Mouse (Mus musculus) regulatory T cell (primary cell): Measurements from ENCODE around the gene Dhx30.
"Not testable (repeated sequence)": the region's sequence is repeated elsewhere in the genome, so short reads cannot be mapped to it uniquely, and the experiment has no call there.

Experiments
- in situ Hi-C: fragments of 300-600 bp; cut with MboI, MseI; formaldehyde crosslinking; loops from one replicate; pipeline ENCODE4 v1.15.1; 2025; ENCODE audit warnings: high pct_unique_total_duplicates

The Dhx30 gene

GRCm38 (mm10) chr9:110117779-110118139 lies at the start of gene Dhx30:
Dhx30 (minus strand) TSS chr9:110117830.
- in situ Hi-C loops, result no loop called here

DNA sequence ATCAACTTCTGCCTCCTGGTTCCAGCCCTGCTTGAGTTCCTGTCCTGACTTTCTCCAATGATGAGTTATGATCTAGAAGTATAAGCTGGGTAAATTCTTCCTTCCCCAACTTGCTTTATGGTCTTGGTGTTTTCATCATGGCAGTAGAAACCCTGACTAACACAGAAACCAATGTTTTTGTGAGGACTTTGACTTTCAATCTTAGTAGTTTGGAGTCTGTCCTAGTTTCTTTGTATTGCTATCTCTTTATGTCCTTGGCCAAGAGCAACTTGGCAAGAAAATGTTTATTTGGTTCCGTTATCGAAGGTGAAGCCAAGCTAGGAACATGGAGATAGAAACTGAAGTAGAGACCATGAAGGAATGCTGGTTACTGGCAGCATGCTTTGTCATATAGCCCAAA lies 45.4 kb upstream of the Dhx30 start:
- in situ Hi-C loops, result loop anchor here (10.0 to 25.0 kb wide), 2 partner anchors 132 to 1626 kb away; no protein-coding TSS in a partner anchor

DNA sequence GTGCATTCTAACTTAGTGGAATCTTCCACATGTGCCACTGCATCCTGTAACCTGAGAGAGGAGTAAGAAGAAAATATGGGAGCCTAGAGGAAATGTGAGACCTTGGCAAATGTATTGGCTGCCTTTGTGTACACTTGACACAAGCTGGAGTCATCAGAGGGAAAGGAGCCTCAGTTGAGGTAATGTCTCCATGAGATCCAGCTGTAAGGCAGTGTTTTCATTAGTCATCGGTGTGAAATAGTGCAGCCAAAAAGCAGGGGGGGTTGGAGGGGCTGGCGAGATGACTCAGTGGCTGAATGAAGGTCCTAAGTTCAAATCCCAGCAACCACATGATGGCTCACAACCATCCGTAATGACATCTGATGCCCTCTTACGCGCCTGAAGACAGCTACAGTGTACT lies 44.8 kb upstream of the Dhx30 start:
- in situ Hi-C loops, result loop anchor here (10.0 to 25.0 kb wide), 2 partner anchors 132 to 1625 kb away; no protein-coding TSS in a partner anchor

- in situ Hi-C loops, result loop anchor here (10.0 to 25.0 kb wide), 2 partner anchors 134 to 1623 kb away; no protein-coding TSS in a partner anchor
These were observed 42.9 kb upstream of the Dhx30 start for GRCm38 (mm10) chr9:110160486-110160885.

- in situ Hi-C loops, result loop anchor here (25.0 kb wide), 1 partner anchor 1622 kb away; no protein-coding TSS in a partner anchor
These were observed 41.4 kb upstream of the Dhx30 start for GRCm38 (mm10) chr9:110159036-110159435.

DNA sequence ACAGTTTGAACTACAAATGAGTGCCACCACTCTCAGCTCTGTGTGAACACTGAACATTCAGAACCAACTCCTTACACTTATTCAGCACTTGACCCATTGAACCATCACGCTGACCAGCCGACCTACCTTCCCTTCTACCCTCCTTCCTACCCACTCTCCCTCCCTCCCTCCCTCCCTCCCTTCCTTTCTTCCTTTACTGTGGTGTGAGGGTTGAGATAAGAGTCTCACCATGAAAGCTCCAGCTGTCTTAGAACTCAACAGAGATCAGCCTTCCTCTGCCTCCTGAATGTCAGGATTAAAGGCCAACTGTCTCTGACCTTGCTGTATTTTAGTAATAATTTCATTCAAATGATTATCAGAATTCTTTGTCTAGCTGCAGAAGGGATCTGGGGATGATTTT lies 31.0 kb upstream of the Dhx30 start:
- in situ Hi-C loops, result no loop called here

- in situ Hi-C loops, result no loop called here
These were observed 24.5 kb upstream of the Dhx30 start for GRCm38 (mm10) chr9:110142097-110142496.

- in situ Hi-C loops, result no loop called here
These were observed 21.5 kb upstream of the Dhx30 start for GRCm38 (mm10) chr9:110139119-110139518.

DNA sequence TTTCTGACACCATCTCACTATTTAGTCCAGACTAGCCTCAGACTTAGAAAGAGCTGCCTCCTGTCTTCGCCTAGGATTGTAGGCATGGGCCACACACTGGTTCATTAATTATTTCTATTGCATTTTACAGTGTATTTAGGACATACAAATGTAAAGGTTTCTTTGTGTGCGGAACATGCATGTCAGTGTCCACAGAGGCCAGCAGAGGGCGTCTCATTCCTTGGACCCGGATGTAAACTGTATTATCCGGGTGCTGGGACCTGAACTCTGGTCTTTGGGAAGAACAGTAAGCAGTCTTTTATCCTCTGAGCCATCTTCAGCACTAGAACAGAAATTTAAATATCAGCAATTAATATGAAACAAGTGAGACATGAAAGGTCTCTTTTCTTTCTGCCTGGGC lies 16.5 kb upstream of the Dhx30 start:
- in situ Hi-C loops, result no loop called here

GRCm38 (mm10) chr9:110132921-110133320 lies 15.3 kb upstream of the Dhx30 start:
- in situ Hi-C loops, result no loop called here

DNA sequence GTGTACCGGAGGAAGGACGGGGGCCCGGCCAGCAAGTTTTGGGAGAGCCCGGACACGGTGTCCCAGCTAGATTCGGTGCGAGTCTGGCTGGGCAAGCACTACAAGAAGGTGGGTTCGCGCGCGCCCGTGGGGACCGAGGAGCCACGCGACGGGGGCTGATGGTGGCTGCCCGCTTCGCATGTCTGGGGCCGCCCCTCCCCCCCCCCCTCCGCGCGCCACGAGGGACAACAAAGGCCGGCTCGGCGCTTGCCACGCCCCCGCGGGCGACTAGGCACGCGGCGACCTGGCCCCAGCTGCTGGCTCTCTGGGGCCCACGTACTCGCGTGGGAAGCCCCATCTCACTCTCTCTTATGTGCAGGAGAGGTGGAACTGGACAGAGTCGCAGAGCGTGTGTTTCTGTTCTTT lies 14.6 kb upstream of the Dhx30 start:
- in situ Hi-C loops, result no loop called here

DNA sequence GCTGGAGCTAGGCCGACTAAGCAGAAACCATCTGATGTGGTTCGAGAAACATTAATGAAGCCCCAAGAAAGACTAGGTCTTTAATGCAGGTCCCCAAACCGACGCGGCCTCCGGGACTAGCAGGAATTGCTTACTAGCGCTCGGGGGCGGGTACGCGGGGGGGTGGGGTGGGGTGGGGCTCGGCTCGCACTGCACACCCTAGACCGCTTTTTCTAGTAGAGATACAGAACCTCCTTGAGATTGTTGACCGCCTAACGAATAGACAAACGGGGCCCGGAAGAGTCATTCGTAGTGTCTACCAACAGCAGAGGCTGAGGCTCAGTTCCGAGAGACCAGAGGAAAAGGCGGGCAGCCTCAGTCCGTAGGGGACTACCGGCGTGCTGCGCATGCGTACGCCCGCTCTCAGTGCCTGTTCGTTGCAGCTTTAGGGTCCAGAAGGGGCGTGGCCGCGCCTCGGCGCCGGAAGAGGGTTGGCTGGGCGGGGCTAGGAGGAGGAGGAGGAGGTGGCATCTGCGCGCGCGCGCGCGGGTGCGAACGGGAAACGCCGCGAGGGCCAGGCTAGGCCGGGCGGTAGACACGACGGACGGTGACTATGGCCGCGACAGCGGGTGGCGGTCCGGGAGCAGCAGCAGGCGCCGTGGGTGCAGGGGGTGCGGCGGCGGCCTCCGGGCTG lies 14.0 kb upstream of the Dhx30 start:
- in situ Hi-C loops, result no loop called here

- in situ Hi-C loops, result no loop called here
These were observed 13.4 kb upstream of the Dhx30 start for GRCm38 (mm10) chr9:110130896-110131524.

- in situ Hi-C loops, result not testable (repeated sequence)
These were observed 6.4 kb upstream of the Dhx30 start for GRCm38 (mm10) chr9:110124008-110124540.

DNA sequence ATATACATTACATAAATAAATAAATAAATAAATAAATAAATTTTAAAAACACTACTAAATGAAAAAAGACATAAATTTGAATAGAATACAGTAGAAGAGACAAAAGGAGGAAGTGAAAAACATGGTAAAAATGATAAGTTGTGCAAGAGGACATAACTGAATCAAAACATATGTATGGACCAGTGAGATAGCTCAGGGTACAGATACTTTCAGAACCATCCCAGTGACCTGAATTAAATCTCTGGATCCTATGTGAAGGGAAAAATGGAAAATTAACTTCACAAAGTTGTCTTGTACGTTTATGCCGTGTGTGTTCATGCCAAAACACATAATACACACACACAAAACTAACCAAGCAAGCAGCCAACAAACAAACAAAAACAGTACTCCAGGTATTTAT lies 5.7 kb upstream of the Dhx30 start:
- in situ Hi-C loops, result no loop called here

DNA sequence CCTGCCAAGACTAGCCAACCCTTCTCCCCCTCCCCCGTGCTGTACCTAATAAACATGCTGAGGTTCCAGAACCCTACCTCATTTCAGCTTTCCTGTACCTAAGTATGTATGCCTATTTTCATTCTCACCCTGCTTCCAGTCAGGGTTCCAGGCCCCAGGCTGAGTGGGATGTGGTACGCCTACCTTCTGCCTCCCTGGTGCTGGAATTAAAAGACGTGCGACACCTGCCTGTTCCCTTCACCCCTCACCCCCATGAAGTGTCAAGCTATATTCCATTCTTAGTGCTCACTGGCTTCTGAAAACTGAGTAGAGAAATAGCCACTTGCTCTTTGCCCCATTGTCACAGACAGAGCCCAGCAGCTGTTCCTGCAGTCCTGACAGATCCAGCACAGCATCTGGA lies 3.8 kb upstream of the Dhx30 start:
- in situ Hi-C loops, result no loop called here

DNA sequence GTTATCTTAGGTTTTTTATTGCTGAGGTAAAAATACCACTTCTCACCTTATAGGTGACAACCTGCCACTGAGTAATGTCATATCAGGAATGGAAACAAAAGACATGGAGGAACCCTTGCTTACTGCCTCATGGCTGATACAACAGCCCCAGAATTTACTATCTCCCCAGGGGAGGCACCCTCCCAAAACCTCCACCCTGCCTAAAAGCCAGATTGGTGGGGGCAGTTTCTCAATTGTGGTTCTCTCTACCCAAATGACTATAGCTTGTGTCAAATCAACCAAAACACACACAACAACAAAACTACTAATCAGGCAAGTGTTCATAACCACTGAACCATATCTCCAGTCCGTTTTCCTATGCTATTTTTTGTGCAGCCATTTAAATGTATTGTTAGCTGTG lies 619 bp upstream of the Dhx30 start:
- in situ Hi-C loops, result no loop called here

DNA sequence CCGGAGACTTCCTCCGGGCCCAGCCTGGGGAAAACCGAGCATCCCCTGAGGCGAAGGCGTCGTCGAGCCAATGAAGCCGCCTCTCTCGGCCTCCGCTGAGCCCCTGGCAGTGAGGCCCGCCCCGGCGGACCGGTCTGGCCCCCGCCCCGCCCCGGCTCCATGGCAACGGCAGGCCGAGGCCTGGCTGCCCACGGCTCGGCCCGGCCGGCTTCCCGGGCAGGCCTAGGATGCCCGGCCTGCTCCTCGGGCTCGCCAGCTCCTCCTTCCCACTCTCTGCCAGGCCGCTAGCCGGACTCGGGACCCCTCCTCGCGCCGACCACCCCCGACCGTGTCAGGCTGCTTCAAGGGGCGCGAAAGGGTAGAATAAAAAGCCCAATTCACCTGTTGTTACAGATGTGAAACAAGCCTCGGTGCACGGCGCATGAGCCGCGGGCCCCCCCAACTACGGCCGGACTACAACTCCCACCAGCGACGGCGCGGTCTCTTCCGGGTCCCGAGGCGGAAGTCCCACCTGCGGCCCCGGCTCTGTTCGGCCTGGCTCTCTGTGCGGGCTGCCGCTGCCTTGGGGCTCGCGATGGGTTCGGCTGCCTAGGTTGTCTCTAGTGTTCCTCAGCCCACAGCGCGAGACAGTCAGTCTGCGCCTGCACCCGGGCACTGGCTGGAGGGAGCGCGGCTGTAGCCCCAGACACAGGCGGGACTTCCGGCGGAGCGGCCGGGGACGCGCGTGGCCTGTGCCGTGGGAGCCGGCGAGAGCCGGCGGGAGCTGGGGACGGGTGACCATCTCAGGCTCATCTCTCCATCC lies 452 bp downstream of the Dhx30 start, which contains the start of gene Smarcc1:
Gene Smarcc1 (plus strand): TSS at position 732 of the 802 bp plus-strand sequence.
- in situ Hi-C loops, result no loop called here

DNA sequence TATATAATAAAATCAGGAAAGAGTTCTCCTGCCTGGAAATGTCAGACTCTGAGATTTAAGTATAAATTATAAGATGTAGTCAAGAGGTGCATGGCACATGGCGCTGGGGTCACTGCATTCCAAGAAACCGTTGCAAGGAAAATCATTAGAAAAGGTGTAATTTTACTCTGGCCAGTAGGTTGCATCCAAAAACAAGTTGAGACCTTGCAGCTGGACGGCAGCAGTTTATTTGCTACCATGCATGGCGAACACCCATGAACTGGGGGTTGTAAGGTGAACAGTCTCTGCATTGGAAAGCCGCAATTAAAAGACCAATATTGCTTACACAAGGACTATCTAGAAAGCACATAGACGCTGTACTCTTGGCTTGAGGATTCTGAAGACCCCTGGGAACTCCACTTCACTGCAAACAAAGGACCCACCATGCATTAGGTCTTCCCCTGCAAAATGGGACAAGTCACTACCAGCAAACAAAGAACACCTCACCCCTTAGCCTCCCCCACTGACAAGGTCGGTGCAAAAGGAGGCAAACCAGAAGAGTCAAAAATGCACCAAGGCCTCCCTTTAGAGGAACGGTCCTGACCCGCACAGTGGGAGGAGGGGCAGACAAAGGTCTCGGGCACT lies 1.2 kb downstream of the Dhx30 start:
- in situ Hi-C loops, result no loop called here

- in situ Hi-C loops, result no loop called here
These were observed 16.7 kb downstream of the Dhx30 start for GRCm38 (mm10) chr9:110100627-110101600.
